Mouse (Mus musculus): Measurements from ENCODE around the gene Adgrb3. TPM values are rescaled to one million over a fixed set of nuclear protein-coding genes. Genes with fewer than 3 reads are reported as not detected.

Gene Adgrb3
- polyA plus RNA-seq, 1 experiment from 2014 or later = 2.9 TPM

GRCm38 (mm10) chr1:25364186-25364585, 465.3 kb downstream of the Adgrb3 start:
- Histone ChIP-seq H3K27ac (replicated peaks; ENCODE audit: low read depth, low read length) (no peak overlapping the region), H3K4me3 (ENCODE audit: low read depth, low read length) (no peak overlapping the region), H3K36me3 (ENCODE audit: control insufficient read depth, insufficient read depth, low read length) (no peaks in the 10 kb centered on the region), H3K9ac (ENCODE audit: low read depth, low read length) (no peak overlapping the region), H3K9me3 (ENCODE audit: control insufficient read depth, low read length) (no peaks in the 10 kb centered on the region), H3K4me1 (ENCODE audit: control insufficient read depth, insufficient read depth, low read length) (no peaks in the 10 kb centered on the region), H3K4me2 (ENCODE audit: low read depth, low read length) (no peak overlapping the region), H3K27me3 (replicated peaks; ENCODE audit: control insufficient read depth, insufficient read depth, low read length) (no peaks in the 10 kb centered on the region)
- DNase-seq (ENCODE audit: low spot score) (peak; percentile 16), ATAC-seq (ENCODE audit: low read depth) (no peak)
- 79% methylated on average over 2 of the region's 2 CpGs for WGBS

DNA sequence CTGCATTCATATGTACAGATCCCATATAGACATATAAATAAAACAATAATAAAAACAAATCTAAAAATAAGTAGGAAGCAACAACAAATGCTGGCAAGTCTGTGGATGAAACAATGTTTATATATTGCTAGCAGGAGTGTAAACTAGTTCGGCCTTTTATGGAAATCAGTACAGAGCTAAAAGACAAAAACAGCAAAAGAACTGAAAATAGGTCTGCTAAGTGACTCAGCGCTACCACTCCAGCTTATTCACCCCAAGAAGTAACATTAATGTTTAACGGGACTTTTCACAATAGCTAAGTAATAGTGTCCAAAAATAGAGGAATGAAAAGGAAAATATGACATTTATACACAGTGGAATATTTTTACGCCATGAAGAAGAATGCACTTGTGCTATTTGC, 471.0 kb downstream of the Adgrb3 start:
- ATAC-seq (ENCODE audit: low read depth) (no peak), DNase-seq (ENCODE audit: low spot score) (no peak)
- Histone ChIP-seq H3K27ac (replicated peaks; ENCODE audit: low read depth, low read length) (no peak overlapping the region), H3K27me3 (replicated peaks; ENCODE audit: control insufficient read depth, insufficient read depth, low read length) (no peaks in the 10 kb centered on the region), H3K4me1 (ENCODE audit: control insufficient read depth, insufficient read depth, low read length) (no peaks in the 10 kb centered on the region), H3K4me3 (ENCODE audit: low read depth, low read length) (no peak overlapping the region), H3K9ac (ENCODE audit: low read depth, low read length) (no peak overlapping the region), H3K36me3 (ENCODE audit: control insufficient read depth, insufficient read depth, low read length) (no peaks in the 10 kb centered on the region), H3K4me2 (ENCODE audit: low read depth, low read length) (no peak overlapping the region), H3K9me3 (ENCODE audit: control insufficient read depth, low read length) (no peaks in the 10 kb centered on the region)
- 89% methylated on average over 4 of the region's 4 CpGs for WGBS

- Histone ChIP-seq H3K27me3 (replicated peaks; ENCODE audit: control insufficient read depth, insufficient read depth, low read length) (no peaks in the 10 kb centered on the region), H3K4me3 (ENCODE audit: low read depth, low read length) (no peak overlapping the region), H3K9me3 (ENCODE audit: control insufficient read depth, low read length) (no peaks in the 10 kb centered on the region), H3K4me2 (ENCODE audit: low read depth, low read length) (no peak overlapping the region), H3K4me1 (ENCODE audit: control insufficient read depth, insufficient read depth, low read length) (no peaks in the 10 kb centered on the region), H3K27ac (replicated peaks; ENCODE audit: low read depth, low read length) (no peak overlapping the region), H3K9ac (ENCODE audit: low read depth, low read length) (no peak overlapping the region), H3K36me3 (ENCODE audit: control insufficient read depth, insufficient read depth, low read length) (no peaks in the 10 kb centered on the region)
- DNase-seq (ENCODE audit: low spot score) (no peak), ATAC-seq (ENCODE audit: low read depth) (no peak)
- 87% methylated on average over 5 of the region's 5 CpGs for WGBS
Measured at GRCm38 (mm10) chr1:25355486-25355885, 474.0 kb downstream of the Adgrb3 start.

DNA sequence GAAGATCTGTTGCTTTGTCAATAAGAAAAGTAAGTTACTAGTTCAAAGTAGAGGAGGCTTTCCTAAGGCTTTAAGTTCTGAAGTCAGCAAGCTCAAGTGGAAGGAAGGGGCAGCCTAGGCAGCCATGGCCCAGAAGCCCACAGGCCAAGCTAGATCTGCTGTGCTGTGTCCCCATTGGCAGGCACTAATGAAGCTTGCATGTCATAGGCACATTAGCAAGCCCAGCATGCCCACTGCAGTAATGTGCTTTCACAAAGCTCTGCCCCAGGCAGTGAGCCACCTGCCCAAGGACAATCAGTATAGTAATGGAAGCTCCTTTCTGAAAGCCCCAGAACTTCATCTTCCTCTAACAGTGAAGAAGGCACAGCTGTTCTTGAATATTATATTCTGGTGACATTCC, 484.6 kb downstream of the Adgrb3 start:
- no peak overlapping the region for H3K4me3 ChIP-seq (ENCODE audit: low read depth, low read length)
- no peaks in the 10 kb centered on the region for H3K4me1 ChIP-seq (ENCODE audit: control insufficient read depth, insufficient read depth, low read length)
- no peak overlapping the region for H3K9ac ChIP-seq (ENCODE audit: low read depth, low read length)
- H3K9me3 ChIP-seq (ENCODE audit: control insufficient read depth, low read length) = no peaks in the 10 kb centered on the region; the same call in 1 of the 2 replicates
- no peak overlapping the region for H3K4me2 ChIP-seq (ENCODE audit: low read depth, low read length)
- no peak for ATAC-seq (ENCODE audit: low read depth)
- H3K27ac ChIP-seq (replicated peaks; ENCODE audit: low read depth, low read length) = no peak overlapping the region
- DNase-seq (ENCODE audit: low spot score) = no peak
- no peaks in the 10 kb centered on the region for H3K36me3 ChIP-seq (ENCODE audit: control insufficient read depth, insufficient read depth, low read length)
- H3K27me3 ChIP-seq (replicated peaks; ENCODE audit: control insufficient read depth, insufficient read depth, low read length) = no peaks in the 10 kb centered on the region

GRCm38 (mm10) chr1:25325406-25325805, 504.1 kb downstream of the Adgrb3 start:
- Histone ChIP-seq H3K27ac (replicated peaks; ENCODE audit: low read depth, low read length) (no peak overlapping the region), H3K4me3 (ENCODE audit: low read depth, low read length) (no peak overlapping the region), H3K4me1 (ENCODE audit: control insufficient read depth, insufficient read depth, low read length) (no peaks in the 10 kb centered on the region), H3K36me3 (ENCODE audit: control insufficient read depth, insufficient read depth, low read length) (no peaks in the 10 kb centered on the region), H3K9me3 (ENCODE audit: control insufficient read depth, low read length) (no peaks in the 10 kb centered on the region), H3K4me2 (ENCODE audit: low read depth, low read length) (no peak overlapping the region), H3K27me3 (replicated peaks; ENCODE audit: control insufficient read depth, insufficient read depth, low read length) (no peaks in the 10 kb centered on the region), H3K9ac (ENCODE audit: low read depth, low read length) (no peak overlapping the region)
- no peak for ATAC-seq (ENCODE audit: low read depth)
- WGBS = 78% methylated on average over 2 of the region's 2 CpGs
- no peak for DNase-seq (ENCODE audit: low spot score)

DNA sequence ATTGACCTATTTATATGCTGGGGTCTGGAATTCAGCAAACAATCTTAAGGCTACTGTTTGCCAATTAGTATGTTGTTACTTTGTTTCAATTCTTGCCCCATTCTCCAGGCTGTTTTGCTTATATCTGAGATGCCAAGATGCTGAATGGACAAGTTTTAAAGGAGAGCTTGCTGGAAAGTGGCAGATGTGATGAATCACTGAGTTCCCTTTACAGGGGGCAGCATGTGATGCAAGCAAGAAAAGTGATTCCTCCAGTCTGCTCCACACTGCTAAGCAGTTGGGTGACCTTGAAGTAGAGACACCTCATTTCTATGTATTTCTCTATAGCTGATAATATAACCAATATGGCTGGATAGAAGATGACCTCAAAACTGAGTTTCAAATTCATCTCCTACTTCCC, 512.4 kb downstream of the Adgrb3 start:
- no peaks in the 10 kb centered on the region for H3K4me1 ChIP-seq (ENCODE audit: control insufficient read depth, insufficient read depth, low read length)
- H3K27me3 ChIP-seq (replicated peaks; ENCODE audit: control insufficient read depth, insufficient read depth, low read length) = no peaks in the 10 kb centered on the region
- ATAC-seq (ENCODE audit: low read depth) (no peak), DNase-seq (ENCODE audit: low spot score) (no peak)
- H3K4me2 ChIP-seq (ENCODE audit: low read depth, low read length) = no peak overlapping the region
- H3K9me3 ChIP-seq (ENCODE audit: control insufficient read depth, low read length) = no peaks in the 10 kb centered on the region
- H3K9ac ChIP-seq (ENCODE audit: low read depth, low read length) = no peak overlapping the region
- no peak overlapping the region for H3K27ac ChIP-seq (replicated peaks; ENCODE audit: low read depth, low read length)
- no peaks in the 10 kb centered on the region for H3K36me3 ChIP-seq (ENCODE audit: control insufficient read depth, insufficient read depth, low read length)
- no peak overlapping the region for H3K4me3 ChIP-seq (ENCODE audit: low read depth, low read length)

GRCm38 (mm10) chr1:25312344-25312743, 517.2 kb downstream of the Adgrb3 start:
- DNase-seq (ENCODE audit: low spot score) (peak; percentile 2), ATAC-seq (ENCODE audit: low read depth) (no peak)
- Histone ChIP-seq H3K4me3 (ENCODE audit: low read depth, low read length) (no peak overlapping the region), H3K27ac (replicated peaks; ENCODE audit: low read depth, low read length) (no peak overlapping the region), H3K4me2 (ENCODE audit: low read depth, low read length) (no peak overlapping the region), H3K27me3 (replicated peaks; ENCODE audit: control insufficient read depth, insufficient read depth, low read length) (no peaks in the 10 kb centered on the region), H3K4me1 (ENCODE audit: control insufficient read depth, insufficient read depth, low read length) (no peaks in the 10 kb centered on the region), H3K9ac (ENCODE audit: low read depth, low read length) (no peak overlapping the region), H3K36me3 (ENCODE audit: control insufficient read depth, insufficient read depth, low read length) (no peaks in the 10 kb centered on the region), H3K9me3 (ENCODE audit: control insufficient read depth, low read length) (no peaks in the 10 kb centered on the region)
- WGBS = 52% methylated on average over 2 of the region's 2 CpGs

DNA sequence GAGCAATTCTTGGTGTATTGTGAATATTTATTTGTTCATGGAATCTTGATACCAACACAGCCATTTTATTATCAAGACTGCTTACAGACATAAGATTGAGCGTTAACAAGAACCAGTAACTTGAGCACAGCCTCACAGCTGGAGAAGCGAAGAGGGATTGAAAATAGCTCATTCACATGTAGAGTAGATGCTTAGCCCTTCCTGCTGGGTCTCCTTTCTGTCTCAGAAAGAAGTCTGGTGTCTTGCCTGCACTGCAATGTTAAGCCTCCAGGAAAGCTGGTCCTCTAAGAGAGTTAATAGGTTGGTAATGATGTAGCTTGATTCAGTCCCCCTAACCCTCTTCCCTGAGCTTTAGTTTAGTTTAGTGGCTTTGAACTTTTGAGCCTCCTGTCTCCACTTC, 519.4 kb downstream of the Adgrb3 start:
- DNase-seq (ENCODE audit: low spot score) = no peak
- Histone ChIP-seq H3K4me3 (ENCODE audit: low read depth, low read length) (no peak overlapping the region), H3K27ac (replicated peaks; ENCODE audit: low read depth, low read length) (no peak overlapping the region), H3K4me1 (ENCODE audit: control insufficient read depth, insufficient read depth, low read length) (no peaks in the 10 kb centered on the region), H3K27me3 (replicated peaks; ENCODE audit: control insufficient read depth, insufficient read depth, low read length) (no peaks in the 10 kb centered on the region), H3K9me3 (ENCODE audit: control insufficient read depth, low read length) (no peaks in the 10 kb centered on the region), H3K4me2 (ENCODE audit: low read depth, low read length) (no peak overlapping the region), H3K9ac (ENCODE audit: low read depth, low read length) (no peak overlapping the region), H3K36me3 (ENCODE audit: control insufficient read depth, insufficient read depth, low read length) (no peaks in the 10 kb centered on the region)
- 20% methylated on average over 2 of the region's 2 CpGs for WGBS
- no peak for ATAC-seq (ENCODE audit: low read depth)

DNA sequence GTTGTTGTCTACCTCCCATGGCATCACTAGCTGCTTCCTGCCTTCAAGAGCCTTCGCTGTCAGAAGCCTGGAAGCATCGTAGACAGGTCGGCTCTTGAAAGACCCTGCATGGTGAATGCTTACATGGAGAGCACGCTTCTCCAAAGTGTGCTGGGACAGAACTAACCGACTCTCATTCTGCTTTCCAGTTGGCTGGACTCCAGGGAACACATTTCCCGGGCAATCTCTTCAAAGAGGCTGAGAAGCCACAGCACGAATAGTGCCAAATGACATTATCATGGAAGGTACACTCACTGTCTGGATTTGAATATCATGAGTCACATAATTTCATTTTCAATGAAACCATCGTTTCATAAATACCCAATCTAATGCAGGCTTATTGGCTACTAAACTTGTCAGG, 548.0 kb downstream of the Adgrb3 start:
- H3K4me2 ChIP-seq (ENCODE audit: low read depth, low read length) = no peak overlapping the region
- no peaks in the 10 kb centered on the region for H3K36me3 ChIP-seq (ENCODE audit: control insufficient read depth, insufficient read depth, low read length)
- no peak for DNase-seq (ENCODE audit: low spot score)
- no peak overlapping the region for H3K27ac ChIP-seq (replicated peaks; ENCODE audit: low read depth, low read length)
- no peak for ATAC-seq (ENCODE audit: low read depth)
- H3K4me3 ChIP-seq (ENCODE audit: low read depth, low read length) = no peak overlapping the region
- H3K4me1 ChIP-seq (ENCODE audit: control insufficient read depth, insufficient read depth, low read length) = no peaks in the 10 kb centered on the region
- H3K9me3 ChIP-seq (ENCODE audit: control insufficient read depth, low read length) = no peaks in the 10 kb centered on the region
- no peaks in the 10 kb centered on the region for H3K27me3 ChIP-seq (replicated peaks; ENCODE audit: control insufficient read depth, insufficient read depth, low read length)
- H3K9ac ChIP-seq (ENCODE audit: low read depth, low read length) = no peak overlapping the region
- WGBS = 78% methylated on average over 8 of the region's 8 CpGs

Data from embryonic facial prominence, embryonic 14.5 days (tissue).